Mouse (Mus musculus): Measurements from ENCODE around the gene Dnase2a.

GRCm38 (mm10) chr8:84956768-84957167, 48.4 kb downstream of the Dnase2a start:
- peak; percentile 93 for TF ChIP-seq CTCF (IDR thresholded peaks at IDR 0.05; ENCODE audit: low read depth)
- TF ChIP-seq EP300 (IDR thresholded peaks at IDR 0.05; ENCODE audit: low read depth): no peak

Data from liver, embryonic 14.5 days (tissue).